Mouse (Mus musculus) lung, adult 18-20 months (tissue): Measurements from ENCODE around the gene Klk6.

Experiments used
- DNase-seq, 2 experiments: peaks; one replicate each; pipeline ENCODE4 v3.0.0; 2022; ENCODE audit warnings: mixed read lengths in 2 of 2

Klk6 gene

GRCm38 (mm10) chr7:43826056-43826455 is 1.8 kb downstream of the Klk6 start:
- DNase-seq, result no peak

DNA sequence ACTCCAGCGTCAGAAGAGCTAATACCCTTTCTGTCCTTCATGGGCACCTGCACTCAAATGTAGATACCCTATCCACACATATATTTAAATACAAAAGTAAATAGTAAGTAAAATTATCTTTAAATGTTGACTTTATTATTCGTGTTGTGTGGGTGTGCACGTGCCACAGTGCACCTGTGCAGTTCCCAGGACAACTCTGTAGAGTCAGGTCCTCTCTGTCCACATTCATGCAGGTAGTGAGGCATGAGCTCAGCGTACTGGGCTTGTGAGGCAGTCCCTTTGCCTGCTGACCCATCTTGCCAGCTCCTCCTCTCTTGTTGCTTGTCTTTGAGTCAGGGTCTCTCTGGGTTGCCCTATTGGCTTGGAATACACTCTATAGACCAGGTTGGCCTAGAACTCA is 3.4 kb downstream of the Klk6 start:
- DNase-seq, result no peak

- no peak for DNase-seq
Measured at GRCm38 (mm10) chr7:43829006-43829405, 4.7 kb downstream of the Klk6 start.

DNA sequence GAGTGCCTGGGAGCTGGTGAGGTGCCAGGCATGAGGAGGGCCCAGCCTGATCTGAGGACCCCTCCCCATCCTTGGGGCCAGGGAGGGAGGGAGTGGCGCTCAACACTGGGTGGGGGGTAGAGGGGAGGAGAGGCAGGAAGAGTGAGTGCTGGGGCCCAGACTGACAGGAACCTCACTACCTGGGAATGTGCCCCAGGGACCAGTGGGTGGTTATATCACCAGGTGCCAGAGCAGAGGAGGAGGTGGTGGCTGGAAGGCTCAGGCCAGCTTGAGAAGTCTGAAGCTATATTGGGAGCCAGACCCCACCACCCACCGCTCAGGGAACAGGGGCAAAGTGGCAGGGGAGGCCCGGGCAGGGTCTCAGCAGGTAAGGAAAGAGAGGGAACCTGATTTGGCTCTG is 17.4 kb downstream of the Klk6 start, which contains the start of gene Klk5:
Klk5 (plus strand) TSS at position 271 of the 400 bp plus-strand sequence.
- no peak for DNase-seq

DNA sequence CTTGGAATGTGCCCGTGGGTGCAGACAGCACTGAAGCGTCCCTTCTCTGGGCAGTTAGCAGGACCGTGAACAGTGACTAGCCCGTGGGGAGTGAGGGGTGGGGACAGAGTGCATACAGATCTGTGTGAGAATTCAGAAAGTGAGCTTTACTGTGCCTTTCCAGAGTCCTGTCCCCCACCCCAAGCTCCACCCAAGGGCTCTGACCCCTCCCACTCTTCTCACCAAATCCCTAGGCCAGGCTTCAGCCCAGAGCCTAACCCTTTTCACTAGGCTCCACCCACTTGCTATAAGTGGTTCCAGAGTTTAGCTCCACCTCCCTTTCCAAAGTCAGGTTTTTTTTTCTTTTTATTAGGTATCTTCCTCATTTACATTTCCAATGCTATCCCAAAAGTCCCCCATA is 19.5 kb downstream of the Klk6 start:
- DNase-seq, result no peak

GRCm38 (mm10) chr7:43851616-43852015 is 27.3 kb downstream of the Klk6 start:
- no peak for DNase-seq

DNA sequence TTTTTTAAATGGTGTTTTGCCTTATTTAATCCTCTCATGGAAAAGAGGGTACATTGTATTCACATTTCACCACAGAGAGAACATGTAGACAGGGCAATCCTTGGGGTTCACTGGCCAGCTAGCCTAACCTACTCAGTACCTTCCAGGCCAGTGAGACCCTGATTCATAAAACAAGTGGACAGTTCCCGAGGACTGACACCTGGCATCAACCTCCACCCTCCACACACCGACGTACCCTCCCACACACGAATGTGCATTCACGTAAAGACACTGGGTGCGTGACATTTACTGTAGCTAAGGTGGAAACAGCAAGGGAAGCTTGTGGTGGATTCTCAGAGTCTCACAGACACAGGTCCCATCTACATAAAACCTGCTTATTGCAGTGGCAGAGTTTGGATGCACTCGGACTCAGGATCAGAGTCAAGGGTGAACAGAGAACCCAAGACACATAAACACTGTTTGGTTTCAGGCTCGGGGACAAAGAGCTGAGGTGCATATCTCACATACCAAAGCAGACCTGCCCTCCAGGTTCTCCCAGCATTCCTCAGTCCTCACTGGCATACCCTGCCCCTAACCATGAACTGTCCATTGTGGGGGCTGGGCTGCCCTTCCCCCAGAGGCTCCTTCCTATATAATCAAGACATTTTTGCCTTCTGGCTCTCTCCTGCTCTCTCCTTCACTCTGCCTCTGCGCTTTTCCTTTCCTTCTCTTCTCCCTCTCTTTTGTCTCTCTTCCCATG is 30.5 kb downstream of the Klk6 start:
- no peak for DNase-seq

- DNase-seq, result no peak
Measured at GRCm38 (mm10) chr7:43855709-43856108, 31.4 kb downstream of the Klk6 start.

- no peak for DNase-seq
Measured at GRCm38 (mm10) chr7:43856307-43856706, 32.0 kb downstream of the Klk6 start.

DNA sequence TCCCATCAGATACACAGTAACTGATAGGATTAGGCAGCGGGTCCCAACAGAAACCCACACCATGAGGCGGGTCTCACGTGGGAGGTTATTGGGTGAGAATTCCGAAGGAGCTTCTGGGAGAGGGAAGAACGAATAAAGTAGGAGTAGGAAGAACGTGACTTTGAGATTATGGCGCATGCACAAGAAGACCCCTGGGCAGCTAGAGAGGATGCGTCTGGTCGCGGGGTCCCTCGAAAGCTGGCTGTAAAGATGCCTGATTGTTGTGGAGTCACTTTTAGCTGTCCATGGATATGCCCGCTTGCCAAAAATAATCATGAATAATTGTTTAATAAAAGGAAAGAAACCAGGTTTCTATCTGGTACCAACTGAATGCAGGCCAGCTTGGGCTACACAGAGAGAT is 33.2 kb downstream of the Klk6 start:
- no peak for DNase-seq

GRCm38 (mm10) chr7:43860411-43860810 is 36.1 kb downstream of the Klk6 start:
- no peak for DNase-seq

DNA sequence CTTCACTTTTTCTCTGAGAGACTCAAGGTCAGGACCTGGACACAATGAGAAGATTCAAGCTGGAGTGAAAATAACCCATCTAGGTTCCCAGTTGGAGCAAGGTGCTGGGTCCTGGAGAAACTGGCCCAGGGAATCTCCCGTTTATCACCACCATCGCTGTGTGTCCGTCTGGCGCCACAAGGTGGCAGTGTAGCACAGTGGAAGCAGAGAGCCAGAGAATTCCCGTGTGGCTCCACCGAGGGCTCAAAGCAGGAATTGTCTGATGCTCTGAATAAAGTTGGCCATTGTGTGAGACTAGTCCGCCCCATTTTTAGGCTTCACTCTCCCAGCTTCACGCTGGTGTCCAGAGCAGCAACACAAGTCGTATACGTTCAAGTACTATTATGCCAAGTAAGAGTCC is 48.9 kb downstream of the Klk6 start:
- DNase-seq, result peak; percentile 20 to 35

DNA sequence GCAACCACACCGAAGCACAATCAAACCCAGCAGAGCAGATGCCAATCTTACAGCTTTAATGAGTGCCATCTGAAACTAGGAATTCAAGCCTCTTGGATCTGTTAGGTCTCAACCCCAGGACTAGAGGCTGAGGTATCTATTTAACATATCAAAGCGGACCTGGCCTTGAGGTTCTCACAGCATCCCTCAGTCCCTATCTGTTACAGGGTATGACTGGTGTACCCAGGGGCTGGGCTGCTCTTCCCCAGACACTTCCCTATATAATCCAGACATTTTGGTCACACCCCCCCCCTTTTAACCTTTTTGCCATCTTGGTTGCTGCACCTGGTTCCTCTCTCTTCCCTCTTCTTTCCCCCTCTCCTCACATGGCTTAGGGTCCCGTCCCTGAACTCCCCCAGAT is 49.4 kb downstream of the Klk6 start:
- no peak for DNase-seq

- no peak for DNase-seq
Measured at GRCm38 (mm10) chr7:43874868-43875375, 50.6 kb downstream of the Klk6 start.

- DNase-seq, result no peak
Measured at GRCm38 (mm10) chr7:43876444-43876843, 52.1 kb downstream of the Klk6 start.

- no peak for DNase-seq
Measured at GRCm38 (mm10) chr7:43878281-43878680, 54.0 kb downstream of the Klk6 start.

DNA sequence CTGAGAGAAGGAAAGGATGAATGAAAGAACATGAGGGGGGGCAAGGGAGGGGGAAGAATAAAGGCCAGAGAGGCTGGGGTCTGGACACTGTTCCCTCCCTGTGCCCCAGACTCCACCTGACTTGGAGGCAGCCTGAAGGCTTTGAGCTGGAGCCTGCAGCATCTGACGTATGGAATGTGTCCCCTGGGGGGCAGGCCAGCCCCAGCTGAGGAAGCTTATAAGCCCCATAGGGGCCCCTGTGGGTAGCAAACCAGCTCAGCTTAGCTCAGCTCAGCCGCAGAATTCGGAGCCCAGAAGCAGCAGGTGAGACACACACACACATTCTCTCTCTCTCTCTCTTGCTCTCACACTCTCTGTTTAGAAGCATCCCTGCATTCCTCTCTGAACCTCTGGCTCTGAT is 56.6 kb downstream of the Klk6 start, which contains the start of gene Klk4:
Klk4 (plus strand) TSS at position 249 of the 400 bp plus-strand sequence.
- DNase-seq, result no peak
